Mouse (Mus musculus): ENCODE results near the gene Nxf3. TPM values are rescaled to one million over a fixed set of nuclear protein-coding genes. Genes with fewer than 3 reads are reported as not detected.

Gene Nxf3
- total RNA-seq (2014; rRNA removed) (not detected in 2 replicates), polyA plus RNA-seq (2015; fragmentation: Nextera tagmentation; extraction: Ambion mirVana) (0.05 TPM in 1 of 2 replicates, not detected in the other)

DNA sequence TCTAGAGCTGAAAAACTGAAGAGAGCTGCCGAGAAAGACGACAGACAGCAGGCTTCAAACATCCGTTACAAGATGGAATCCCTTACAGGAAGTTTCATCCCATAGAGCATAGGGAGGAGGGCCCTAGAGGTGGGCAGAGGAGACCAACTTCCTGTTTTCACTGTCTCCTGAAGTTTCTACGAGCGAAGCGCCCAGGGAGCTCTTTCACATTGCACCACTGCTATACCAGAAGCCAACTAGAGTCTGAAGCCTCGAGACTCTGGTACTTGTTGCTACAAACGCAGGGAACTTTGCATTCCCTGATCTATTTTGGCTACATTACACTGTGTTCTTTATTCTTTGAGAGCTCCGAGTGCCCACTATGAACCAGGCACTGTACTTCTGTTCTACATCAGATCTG lies at the start of gene Nxf3:
Gene Nxf3 (minus strand): TSS at position 101 of the 400 bp plus-strand sequence.
- Histone ChIP-seq H3K4me2 (ENCODE audit: low read depth, low read length) (no peak within 1 kb of the TSS), H3K9ac (replicated peaks; ENCODE audit: low read length) (no peak within 1 kb of the TSS), H3K27me3 (ENCODE audit: insufficient read depth, low read length) (no peaks in the 10 kb centered on the region), H3K9me3 (ENCODE audit: low read length) (no peaks in the 10 kb centered on the region), H3K4me3 (ENCODE audit: low read length) (no peak within 1 kb of the TSS), H3K4me1 (ENCODE audit: insufficient read depth, low read length) (no peaks in the 10 kb centered on the region), H3K36me3 (ENCODE audit: insufficient read depth, low read length) (no peaks in the 10 kb centered on the region), H3K27ac (no peak within 1 kb of the TSS)
- DNase-seq (ENCODE audit: low spot score) (no peak), ATAC-seq (no peak)
- WGBS: 83% methylated on average over 9 of the region's 9 CpGs
- TF ChIP-seq CTCF (IDR thresholded peaks at IDR 0.05; ENCODE audit: low read depth): no peak

DNA sequence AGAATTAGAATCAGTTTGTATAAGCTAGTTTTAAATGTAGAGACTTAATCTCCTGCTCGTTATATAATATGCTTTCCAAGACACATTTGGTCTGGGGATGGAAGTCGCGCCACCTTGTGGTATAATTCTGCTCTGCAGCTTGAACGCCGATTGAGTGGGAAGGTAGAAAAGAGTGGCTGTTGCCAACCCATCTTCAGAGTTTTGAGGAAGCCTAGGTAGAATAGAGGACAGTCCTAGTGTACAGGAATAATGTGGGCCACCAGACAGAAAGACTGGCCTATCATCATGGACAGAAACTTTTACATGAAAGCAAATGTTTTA lies 42.6 kb upstream of the Nxf3 start:
- TF ChIP-seq CTCF (IDR thresholded peaks at IDR 0.05; ENCODE audit: low read depth): peak; percentile 74
- Histone ChIP-seq H3K27me3 (ENCODE audit: insufficient read depth, low read length) (no peaks in the 10 kb centered on the region), H3K9me3 (ENCODE audit: low read length) (no peaks in the 10 kb centered on the region), H3K4me3 (ENCODE audit: low read length) (no peak overlapping the region), H3K27ac (no peak overlapping the region), H3K36me3 (ENCODE audit: insufficient read depth, low read length) (no peaks in the 10 kb centered on the region), H3K9ac (replicated peaks; ENCODE audit: low read length) (no peak overlapping the region), H3K4me1 (ENCODE audit: insufficient read depth, low read length) (no peaks in the 10 kb centered on the region), H3K4me2 (ENCODE audit: low read depth, low read length) (no peak overlapping the region)
- no peak for ATAC-seq
- DNase-seq (ENCODE audit: low spot score): peak; percentile 57
- WGBS: 21% methylated on average over 5 of the region's 5 CpGs

DNA sequence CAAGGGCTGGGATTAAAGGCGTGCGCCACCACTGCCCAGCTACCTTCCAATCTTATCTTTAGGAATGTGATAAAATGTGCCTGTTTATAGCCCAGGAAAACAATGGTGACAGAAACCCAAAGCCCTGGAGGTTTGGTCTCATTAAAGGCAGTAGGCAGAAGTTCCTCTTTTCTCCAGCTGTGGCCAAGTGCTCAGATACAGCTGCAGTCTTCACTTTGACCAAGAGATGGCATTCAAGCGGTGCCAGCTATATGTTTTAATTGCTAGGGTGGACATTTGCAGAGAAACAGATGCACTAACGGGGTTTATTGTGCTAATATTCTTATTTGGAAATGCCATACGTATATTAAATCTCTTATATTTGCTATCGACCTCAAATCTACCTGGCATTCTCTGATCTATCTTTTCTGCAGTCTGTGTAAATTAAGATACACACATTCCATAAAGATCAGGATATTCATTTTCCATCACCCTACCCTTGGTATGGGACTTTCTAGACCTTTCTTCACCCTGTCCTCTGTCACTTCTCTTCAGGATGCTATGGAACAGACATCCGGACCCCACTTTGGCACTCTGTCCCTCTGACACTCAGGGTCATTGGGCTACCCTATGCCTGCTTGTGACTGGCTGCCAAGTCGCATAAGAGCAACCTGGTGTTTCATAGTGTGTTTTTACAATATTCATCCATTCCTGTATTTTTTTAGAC lies 42.1 kb upstream of the Nxf3 start:
- WGBS: 66% methylated on average over 8 of the region's 8 CpGs
- H3K27me3 ChIP-seq (ENCODE audit: insufficient read depth, low read length): no peaks in the 10 kb centered on the region
- no peaks in the 10 kb centered on the region for H3K4me1 ChIP-seq (ENCODE audit: insufficient read depth, low read length)
- DNase-seq (ENCODE audit: low spot score) (peak; percentile 34), ATAC-seq (no peak)
- no peak overlapping the region for H3K9ac ChIP-seq (replicated peaks; ENCODE audit: low read length)
- TF ChIP-seq CTCF (IDR thresholded peaks at IDR 0.05; ENCODE audit: low read depth): peak; percentile 40; the same call in 1 of the 2 replicates
- no peak overlapping the region for H3K4me3 ChIP-seq (ENCODE audit: low read length)
- no peak overlapping the region for H3K4me2 ChIP-seq (ENCODE audit: low read depth, low read length)
- no peaks in the 10 kb centered on the region for H3K9me3 ChIP-seq (ENCODE audit: low read length)
- H3K36me3 ChIP-seq (ENCODE audit: insufficient read depth, low read length): no peaks in the 10 kb centered on the region
- H3K27ac ChIP-seq: no peak overlapping the region

DNA sequence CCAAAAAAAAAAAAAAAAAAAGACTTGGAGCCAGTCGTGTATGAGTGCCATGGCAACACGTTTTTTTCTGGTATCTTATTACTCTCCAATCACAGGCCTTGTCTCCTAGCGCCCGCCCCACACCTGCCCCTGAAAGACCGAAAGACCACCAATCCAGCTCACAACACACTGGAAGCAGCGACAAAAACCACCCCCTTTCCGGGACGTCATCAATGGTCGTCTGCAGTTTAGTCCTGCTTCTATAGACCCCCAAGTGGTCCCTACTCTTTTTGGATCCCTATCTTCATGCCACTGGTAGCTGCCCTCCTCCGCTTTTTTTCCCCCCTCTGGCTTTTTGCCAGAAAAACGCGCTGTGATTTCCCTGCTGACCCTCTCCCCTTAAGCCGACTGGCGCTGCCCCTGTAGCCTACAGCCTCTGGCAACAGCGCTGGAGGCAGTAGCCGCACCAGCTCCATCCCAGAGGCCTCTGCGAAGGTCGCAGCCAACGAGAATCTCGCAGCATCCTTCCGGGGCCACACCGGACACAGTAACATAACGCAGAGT lies 30.4 kb upstream of the Nxf3 start:
- Histone ChIP-seq H3K9me3 (ENCODE audit: low read length) (no peaks in the 10 kb centered on the region), H3K4me2 (ENCODE audit: low read depth, low read length) (peak overlapping the region; percentile 50), H3K36me3 (ENCODE audit: insufficient read depth, low read length) (no peaks in the 10 kb centered on the region), H3K4me1 (ENCODE audit: insufficient read depth, low read length) (no peaks in the 10 kb centered on the region), H3K27me3 (ENCODE audit: insufficient read depth, low read length) (no peaks in the 10 kb centered on the region), H3K9ac (replicated peaks; ENCODE audit: low read length) (peak overlapping the region; percentile 37; the same call in 1 of the 2 replicates), H3K4me3 (ENCODE audit: low read length) (peak overlapping the region; percentile 36), H3K27ac (peak overlapping the region; percentile 87)
- ATAC-seq (peak; percentile 99), DNase-seq (ENCODE audit: low spot score) (peak; percentile 93)
- 34% methylated on average over 23 of the region's 23 CpGs for WGBS
- no peak for TF ChIP-seq CTCF (IDR thresholded peaks at IDR 0.05; ENCODE audit: low read depth)

DNA sequence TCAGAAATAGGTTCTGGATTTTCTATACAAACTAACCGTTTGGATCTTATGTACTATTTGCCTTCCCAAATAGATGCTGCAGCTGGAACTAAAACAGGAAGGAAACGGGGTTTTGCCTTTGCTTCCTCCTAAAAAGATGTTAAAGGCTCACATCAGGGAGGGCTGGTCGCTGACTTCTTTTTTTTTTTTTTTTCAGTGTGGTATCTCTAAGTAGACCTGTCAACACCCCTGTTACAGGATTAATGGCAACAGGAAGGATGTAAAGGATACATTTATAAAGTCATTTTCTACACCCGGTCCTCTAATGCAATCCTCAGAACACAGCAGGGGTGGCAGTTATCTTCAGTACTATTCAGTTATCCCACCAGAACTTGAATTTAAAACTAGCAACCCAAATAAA lies 30.0 kb upstream of the Nxf3 start:
- ATAC-seq: peak; percentile 10; the same call in 1 of the 2 replicates
- peak overlapping the region; percentile 6; the same call in 1 of the 2 replicates for H3K4me3 ChIP-seq (ENCODE audit: low read length)
- no peaks in the 10 kb centered on the region for H3K36me3 ChIP-seq (ENCODE audit: insufficient read depth, low read length)
- H3K4me1 ChIP-seq (ENCODE audit: insufficient read depth, low read length): no peaks in the 10 kb centered on the region
- no peak overlapping the region for H3K27ac ChIP-seq
- no peaks in the 10 kb centered on the region for H3K9me3 ChIP-seq (ENCODE audit: low read length)
- no peak for DNase-seq (ENCODE audit: low spot score)
- H3K9ac ChIP-seq (replicated peaks; ENCODE audit: low read length): no peak overlapping the region
- peak overlapping the region; percentile 50 for H3K4me2 ChIP-seq (ENCODE audit: low read depth, low read length)
- no peak for TF ChIP-seq CTCF (IDR thresholded peaks at IDR 0.05; ENCODE audit: low read depth)
- WGBS: 49% methylated on average over 4 of the region's 4 CpGs
- no peaks in the 10 kb centered on the region for H3K27me3 ChIP-seq (ENCODE audit: insufficient read depth, low read length)

DNA sequence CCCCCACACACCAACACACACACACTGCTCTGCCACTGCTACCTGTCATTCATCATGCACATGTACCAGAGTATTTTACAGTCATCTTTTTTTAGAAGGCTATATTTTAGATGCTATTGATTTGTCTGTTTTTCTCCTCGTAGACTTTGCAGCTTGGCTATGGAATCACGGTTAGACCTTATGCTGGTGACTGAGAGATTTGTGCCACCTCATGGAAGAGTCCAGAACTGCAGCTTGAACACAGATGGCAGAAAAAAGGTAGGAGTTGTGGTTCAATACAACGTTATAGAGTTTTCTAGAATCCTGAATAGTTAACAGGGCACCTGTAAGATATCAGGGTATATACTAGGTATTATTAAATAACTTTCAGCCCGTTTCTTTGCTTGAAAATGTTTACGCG lies 22.9 kb upstream of the Nxf3 start:
- Histone ChIP-seq H3K27me3 (ENCODE audit: insufficient read depth, low read length) (0 out of 2 replicates have a peak, but pooled peaks cover 4% of the 10 kb centered on the region), H3K4me1 (ENCODE audit: insufficient read depth, low read length) (no peaks in the 10 kb centered on the region), H3K4me2 (ENCODE audit: low read depth, low read length) (no peak overlapping the region), H3K27ac (no peak overlapping the region), H3K36me3 (ENCODE audit: insufficient read depth, low read length) (no peaks in the 10 kb centered on the region), H3K4me3 (ENCODE audit: low read length) (no peak overlapping the region), H3K9me3 (ENCODE audit: low read length) (no peaks in the 10 kb centered on the region), H3K9ac (replicated peaks; ENCODE audit: low read length) (no peak overlapping the region)
- 43% methylated on average over 6 of the region's 6 CpGs for WGBS
- TF ChIP-seq CTCF (IDR thresholded peaks at IDR 0.05; ENCODE audit: low read depth): peak; percentile 76
- ATAC-seq (peak; percentile 45; the same call in 1 of the 2 replicates), DNase-seq (ENCODE audit: low spot score) (peak; percentile 75)

DNA sequence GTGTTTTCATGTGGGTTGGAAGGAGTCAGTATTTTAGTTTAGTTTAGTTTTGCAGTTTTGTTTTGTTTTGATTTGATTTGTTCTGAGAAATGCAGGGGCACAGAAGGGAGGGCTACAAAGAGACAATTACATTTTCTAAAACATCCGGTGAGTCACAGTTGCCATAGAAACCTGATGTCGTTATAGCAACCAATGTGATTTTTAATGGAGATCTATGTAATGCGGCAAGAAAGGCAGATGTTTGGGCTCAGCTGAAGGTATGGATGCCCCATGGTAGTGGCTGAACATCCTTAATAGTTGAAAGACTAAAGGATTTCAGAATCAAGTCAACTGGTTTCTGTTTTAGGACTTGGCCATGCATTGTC lies 19.7 kb upstream of the Nxf3 start:
- 0 out of 2 replicates have a peak, but pooled peaks have one; percentile 62 for ATAC-seq
- Histone ChIP-seq H3K9ac (replicated peaks; ENCODE audit: low read length) (no peak overlapping the region), H3K27me3 (ENCODE audit: insufficient read depth, low read length) (0 out of 2 replicates have a peak, but pooled peaks cover 4% of the 10 kb centered on the region), H3K9me3 (ENCODE audit: low read length) (no peaks in the 10 kb centered on the region), H3K4me3 (ENCODE audit: low read length) (no peak overlapping the region), H3K4me1 (ENCODE audit: insufficient read depth, low read length) (no peaks in the 10 kb centered on the region), H3K27ac (no peak overlapping the region), H3K4me2 (ENCODE audit: low read depth, low read length) (peak overlapping the region; percentile 13; the same call in 1 of the 2 replicates), H3K36me3 (ENCODE audit: insufficient read depth, low read length) (no peaks in the 10 kb centered on the region)
- WGBS: 63% methylated on average over 3 of the region's 3 CpGs
- TF ChIP-seq CTCF (IDR thresholded peaks at IDR 0.05; ENCODE audit: low read depth): no peak
- peak; percentile 44 for DNase-seq (ENCODE audit: low spot score)

All from hindbrain, postnatal 0 days (tissue).